Mouse (Mus musculus): Measurements from ENCODE around the gene Pld2. TPM values are rescaled to one million over a fixed set of nuclear protein-coding genes. Genes with fewer than 3 reads are reported as not detected.
A peak's percentile ranks its signal among the peaks of the same experiment; 100 is the strongest.

Pld2 gene
- polyA plus RNA-seq, 1 experiment: 13.9 TPM

GRCm38 (mm10) chr11:70580921-70581320, 41.1 kb downstream of the Pld2 start:
- no peak for DNase-seq (ENCODE audit: low read depth in 1 of 2, low spot score in 2 of 2)
- Histone ChIP-seq H3K4me1 (ENCODE audit: control insufficient read depth, insufficient read depth, insufficient read length) (peaks cover 7% of the 10 kb centered on the region; the same call in 1 of the 2 replicates), H3K4me3 (ENCODE audit: extremely low read depth, insufficient read depth, insufficient read length) (no peak overlapping the region), H3K36me3 (ENCODE audit: control insufficient read depth, insufficient read depth, low read length) (no peaks in the 10 kb centered on the region), H3K27me3 (ENCODE audit: control insufficient read depth, insufficient read depth, low read length) (no peaks in the 10 kb centered on the region), H3K27ac (ENCODE audit: insufficient read depth, low read length) (peak overlapping the region; percentile 60)
- 24% methylated on average over 3 of the region's 3 CpGs for WGBS
- TF ChIP-seq CTCF (IDR thresholded peaks at IDR 0.05; ENCODE audit: extremely low read depth, insufficient read depth, insufficient read length, insufficient replicate concordance) (no peak), POLR2A (IDR thresholded peaks at IDR 0.05; ENCODE audit: low read depth, low read length) (no peak)

DNA sequence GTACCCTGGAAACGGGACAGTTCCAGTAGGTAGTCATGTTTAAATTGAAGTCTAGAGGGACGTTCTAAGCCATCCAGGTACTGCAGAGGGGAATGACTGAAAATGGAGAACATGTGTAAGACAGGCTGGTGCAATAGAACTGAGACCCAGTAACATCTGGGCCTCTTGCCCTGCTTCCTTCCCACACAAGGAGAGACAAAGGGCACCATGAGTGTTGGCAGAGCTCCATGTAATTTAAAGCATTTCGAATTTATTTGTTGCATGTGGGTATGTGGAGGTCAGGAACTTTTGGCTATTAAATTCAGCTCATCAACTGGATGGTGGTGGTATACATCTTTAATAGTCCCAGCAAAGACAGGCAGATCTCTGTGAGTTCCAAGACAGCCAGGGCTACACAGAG, 42.3 kb downstream of the Pld2 start:
- no peak for DNase-seq (ENCODE audit: low read depth in 1 of 2, low spot score in 2 of 2)
- 50% methylated on average over 3 of the region's 3 CpGs for WGBS
- peaks cover 9% of the 10 kb centered on the region; the same call in 1 of the 2 replicates for H3K4me1 ChIP-seq (ENCODE audit: control insufficient read depth, insufficient read depth, insufficient read length)
- no peaks in the 10 kb centered on the region for H3K36me3 ChIP-seq (ENCODE audit: control insufficient read depth, insufficient read depth, low read length)
- TF ChIP-seq POLR2A (IDR thresholded peaks at IDR 0.05; ENCODE audit: low read depth, low read length) (no peak), CTCF (IDR thresholded peaks at IDR 0.05; ENCODE audit: extremely low read depth, insufficient read depth, insufficient read length, insufficient replicate concordance) (no peak)
- no peak overlapping the region for H3K27ac ChIP-seq (ENCODE audit: insufficient read depth, low read length)
- H3K4me3 ChIP-seq (ENCODE audit: extremely low read depth, insufficient read depth, insufficient read length): no peak overlapping the region
- no peaks in the 10 kb centered on the region for H3K27me3 ChIP-seq (ENCODE audit: control insufficient read depth, insufficient read depth, low read length)

GRCm38 (mm10) chr11:70583022-70583714, 43.3 kb downstream of the Pld2 start:
- peak overlapping the region; percentile 1; the same call in 1 of the 2 replicates for H3K27ac ChIP-seq (ENCODE audit: insufficient read depth, low read length)
- WGBS: 31% methylated on average over 6 of the region's 6 CpGs
- no peak for DNase-seq (ENCODE audit: low read depth in 1 of 2, low spot score in 2 of 2)
- H3K36me3 ChIP-seq (ENCODE audit: control insufficient read depth, insufficient read depth, low read length): no peaks in the 10 kb centered on the region
- H3K4me1 ChIP-seq (ENCODE audit: control insufficient read depth, insufficient read depth, insufficient read length): peaks cover 12% of the 10 kb centered on the region; the same call in 1 of the 2 replicates
- TF ChIP-seq POLR2A (IDR thresholded peaks at IDR 0.05; ENCODE audit: low read depth, low read length) (no peak), CTCF (IDR thresholded peaks at IDR 0.05; ENCODE audit: extremely low read depth, insufficient read depth, insufficient read length, insufficient replicate concordance) (no peak)
- no peak overlapping the region for H3K4me3 ChIP-seq (ENCODE audit: extremely low read depth, insufficient read depth, insufficient read length)
- no peaks in the 10 kb centered on the region for H3K27me3 ChIP-seq (ENCODE audit: control insufficient read depth, insufficient read depth, low read length)

DNA sequence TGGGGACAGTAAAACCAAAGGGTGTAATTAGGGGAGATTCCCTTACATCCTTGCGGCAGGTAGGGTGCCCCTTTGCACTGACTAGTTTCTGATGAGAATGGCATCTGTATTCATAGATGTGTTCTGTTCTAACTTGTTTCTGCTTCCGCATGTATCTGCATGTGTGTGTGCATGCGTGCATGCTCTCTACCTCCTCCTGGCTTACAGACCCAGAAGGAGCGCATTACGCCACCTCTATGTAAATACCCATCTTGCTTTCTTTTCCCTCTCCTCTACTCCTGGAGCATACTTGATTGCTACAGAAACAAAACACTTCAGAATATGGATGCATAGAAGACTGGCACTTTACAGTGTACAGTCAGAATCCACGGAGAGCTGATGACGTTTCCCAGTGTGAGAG, 43.9 kb downstream of the Pld2 start:
- 93% methylated on average over 7 of the region's 7 CpGs for WGBS
- no peak overlapping the region for H3K4me3 ChIP-seq (ENCODE audit: extremely low read depth, insufficient read depth, insufficient read length)
- TF ChIP-seq CTCF (IDR thresholded peaks at IDR 0.05; ENCODE audit: extremely low read depth, insufficient read depth, insufficient read length, insufficient replicate concordance): no peak
- peaks cover 12% of the 10 kb centered on the region; the same call in 1 of the 2 replicates for H3K4me1 ChIP-seq (ENCODE audit: control insufficient read depth, insufficient read depth, insufficient read length)
- no peak overlapping the region for H3K27ac ChIP-seq (ENCODE audit: insufficient read depth, low read length)
- no peaks in the 10 kb centered on the region for H3K36me3 ChIP-seq (ENCODE audit: control insufficient read depth, insufficient read depth, low read length)
- no peaks in the 10 kb centered on the region for H3K27me3 ChIP-seq (ENCODE audit: control insufficient read depth, insufficient read depth, low read length)
- no peak for DNase-seq (ENCODE audit: low read depth in 1 of 2, low spot score in 2 of 2)

DNA sequence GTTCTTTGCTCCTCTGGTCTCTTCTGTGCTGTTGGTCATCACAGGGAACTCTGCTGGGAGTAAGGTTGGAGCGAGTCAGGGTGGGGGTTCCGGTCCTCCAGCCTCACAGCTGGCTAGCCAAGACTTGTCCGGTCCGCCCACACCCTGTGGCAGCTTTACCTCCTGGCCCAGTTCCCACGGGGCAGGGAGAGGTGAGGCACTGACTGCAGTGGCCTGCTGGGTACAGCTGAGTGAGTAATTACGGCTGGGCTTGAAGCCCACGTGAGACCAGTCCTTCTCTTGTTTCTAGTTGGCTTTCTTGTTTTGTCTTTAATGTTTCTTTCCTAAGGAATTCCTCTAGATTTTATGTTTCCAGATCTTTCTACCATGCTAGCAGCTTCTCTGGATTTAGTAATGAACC, 45.6 kb downstream of the Pld2 start:
- no peak overlapping the region for H3K4me3 ChIP-seq (ENCODE audit: extremely low read depth, insufficient read depth, insufficient read length)
- DNase-seq (ENCODE audit: low read depth in 1 of 2, low spot score in 2 of 2): no peak

DNA sequence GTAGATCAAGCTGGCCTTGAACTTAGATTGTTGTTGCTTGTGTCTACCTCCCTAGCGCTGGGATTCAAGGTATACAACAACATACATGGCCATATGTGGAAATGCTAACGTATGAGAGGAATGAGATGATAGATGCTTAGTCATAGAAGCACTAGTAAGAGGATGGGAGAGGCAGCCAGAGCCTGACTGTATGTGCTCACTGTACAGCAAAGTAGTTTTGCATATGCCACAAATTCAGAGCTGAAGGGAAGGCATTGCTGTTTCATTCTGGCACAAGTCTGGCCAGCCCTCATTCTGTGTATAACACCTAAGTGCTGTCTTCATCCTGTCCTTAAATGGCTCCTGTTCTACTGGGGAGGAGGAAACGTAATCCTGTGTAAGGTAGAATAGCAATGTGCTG, 46.4 kb downstream of the Pld2 start:
- Histone ChIP-seq H3K4me1 (ENCODE audit: control insufficient read depth, insufficient read depth, insufficient read length) (peaks cover 5% of the 10 kb centered on the region; the same call in 1 of the 2 replicates), H3K27me3 (ENCODE audit: control insufficient read depth, insufficient read depth, low read length) (no peaks in the 10 kb centered on the region), H3K27ac (ENCODE audit: insufficient read depth, low read length) (0 out of 2 replicates have a peak overlapping the region, but pooled peaks have one; percentile 7), H3K36me3 (ENCODE audit: control insufficient read depth, insufficient read depth, low read length) (no peaks in the 10 kb centered on the region), H3K4me3 (ENCODE audit: extremely low read depth, insufficient read depth, insufficient read length) (no peak overlapping the region)
- 80% methylated on average over 3 of the region's 3 CpGs for WGBS
- TF ChIP-seq POLR2A (IDR thresholded peaks at IDR 0.05; ENCODE audit: low read depth, low read length): no peak
- TF ChIP-seq CTCF (IDR thresholded peaks at IDR 0.05; ENCODE audit: extremely low read depth, insufficient read depth, insufficient read length, insufficient replicate concordance): no peak
- DNase-seq (ENCODE audit: low read depth in 1 of 2, low spot score in 2 of 2): no peak

More for the DNA sequence above, 45.6 kb downstream of the Pld2 start:
- Histone ChIP-seq H3K27ac (ENCODE audit: insufficient read depth, low read length) (0 out of 2 replicates have a peak overlapping the region, but pooled peaks have one; percentile 10), H3K36me3 (ENCODE audit: control insufficient read depth, insufficient read depth, low read length) (no peaks in the 10 kb centered on the region), H3K27me3 (ENCODE audit: control insufficient read depth, insufficient read depth, low read length) (no peaks in the 10 kb centered on the region), H3K4me1 (ENCODE audit: control insufficient read depth, insufficient read depth, insufficient read length) (peaks cover 5% of the 10 kb centered on the region; the same call in 1 of the 2 replicates)
- WGBS: 69% methylated on average over 7 of the region's 7 CpGs
- TF ChIP-seq POLR2A (IDR thresholded peaks at IDR 0.05; ENCODE audit: low read depth, low read length): no peak
- no peak for TF ChIP-seq CTCF (IDR thresholded peaks at IDR 0.05; ENCODE audit: extremely low read depth, insufficient read depth, insufficient read length, insufficient replicate concordance)

DNA sequence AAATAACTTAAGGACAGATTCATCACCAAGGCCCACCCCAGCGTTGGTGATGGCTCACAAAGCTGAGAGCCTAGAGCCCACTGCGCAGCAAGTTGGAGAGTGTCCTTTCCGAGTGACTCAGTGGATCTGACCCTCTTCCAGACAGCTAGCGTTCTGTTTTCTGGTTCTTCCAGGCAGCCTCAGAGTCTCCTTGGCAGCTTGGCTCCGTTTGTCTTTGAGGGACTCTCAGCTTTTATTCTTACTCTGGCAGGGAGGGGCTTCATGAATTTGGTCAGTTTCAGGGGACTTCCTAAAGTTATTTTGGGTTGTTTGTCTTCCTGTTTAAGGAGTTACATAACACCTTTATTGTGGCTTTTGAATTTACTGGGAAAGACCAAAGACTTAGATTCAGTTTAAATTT, 47.1 kb downstream of the Pld2 start:
- Histone ChIP-seq H3K36me3 (ENCODE audit: control insufficient read depth, insufficient read depth, low read length) (no peaks in the 10 kb centered on the region), H3K27ac (ENCODE audit: insufficient read depth, low read length) (0 out of 2 replicates have a peak overlapping the region, but pooled peaks have one; percentile 30), H3K4me1 (ENCODE audit: control insufficient read depth, insufficient read depth, insufficient read length) (peaks cover 5% of the 10 kb centered on the region; the same call in 1 of the 2 replicates), H3K27me3 (ENCODE audit: control insufficient read depth, insufficient read depth, low read length) (no peaks in the 10 kb centered on the region), H3K4me3 (ENCODE audit: extremely low read depth, insufficient read depth, insufficient read length) (no peak overlapping the region)
- TF ChIP-seq CTCF (IDR thresholded peaks at IDR 0.05; ENCODE audit: extremely low read depth, insufficient read depth, insufficient read length, insufficient replicate concordance) (no peak), POLR2A (IDR thresholded peaks at IDR 0.05; ENCODE audit: low read depth, low read length) (no peak)
- whole genome bisulfite sequencing: 56% methylated on average over 5 of the region's 5 CpGs
- DNase-seq (ENCODE audit: low read depth in 1 of 2, low spot score in 2 of 2): no peak
